Mouse (Mus musculus): ENCODE results near the gene Gm11733.

DNA sequence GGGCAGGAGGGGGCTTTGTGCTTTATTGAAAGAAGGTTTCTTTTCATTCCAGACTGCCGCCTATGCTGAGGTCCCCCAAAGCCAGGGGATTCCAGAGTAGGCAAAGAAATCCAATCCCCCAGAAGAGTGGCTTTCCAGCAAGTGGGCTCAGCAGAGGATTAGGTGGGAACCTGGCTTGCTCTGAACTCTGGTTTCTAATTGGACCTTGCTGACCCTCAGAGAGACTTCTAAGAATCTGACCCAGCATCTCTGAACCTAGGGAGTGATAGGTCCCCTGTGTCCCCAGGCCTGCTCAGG lies 8.0 kb downstream of the Gm11733 start:
- TF ChIP-seq CTCF (IDR thresholded peaks at IDR 0.05; ENCODE audit: low read depth) (no peak), EP300 (IDR thresholded peaks at IDR 0.05; ENCODE audit: low read depth) (no peak)
